Mouse (Mus musculus) forebrain, embryonic 15.5 days (tissue): ENCODE data around the gene Klhl20. TPM values are rescaled to one million over a fixed set of nuclear protein-coding genes. Genes with fewer than 3 reads are reported as not detected.

ENCODE experiments used
- polyA plus RNA-seq: library from polyadenylated mRNA; unstranded; fragments of >200 nt; fragmentation: Nextera tagmentation; extraction: Ambion mirVana; gene quantifications from 2 replicates; pipeline ENCODE4 v1.2.1, GENCODE M21; 2015

The Klhl20 gene
- polyA plus RNA-seq, 1 experiment from 2014 or later: 18.9 TPM

Other genes starting within 250 kb of the Klhl20 start
- gene Rc3h1, start 225.1 kb downstream of the Klhl20 start, polyA plus RNA-seq: 7.7 and 8.3 TPM in 2 replicates
- 3.8 and 4.4 TPM in 2 replicates for gene Serpinc1, start 152.9 kb downstream of the Klhl20 start, polyA plus RNA-seq
- gene Zbtb37, start 96.7 kb downstream of the Klhl20 start, polyA plus RNA-seq: 15.1 and 16.4 TPM in 2 replicates
- 33.6 and 34.6 TPM in 2 replicates for gene Dars2, start 60.9 kb downstream of the Klhl20 start, polyA plus RNA-seq
- gene Cenpl, start 60.8 kb downstream of the Klhl20 start, polyA plus RNA-seq: 20.4 and 22.1 TPM in 2 replicates
- gene Ankrd45, start 11.2 kb upstream of the Klhl20 start, polyA plus RNA-seq: 22.3 and 22.4 TPM in 2 replicates
- gene Tex50, start 27.8 kb upstream of the Klhl20 start, polyA plus RNA-seq: 0.66 and 1.0 TPM in 2 replicates
- gene Prdx6, start 119.7 kb upstream of the Klhl20 start, polyA plus RNA-seq: 243 and 250 TPM in 2 replicates